Mouse (Mus musculus) CH12.LX (cell line): ENCODE results near the gene Necap1. TPM values are rescaled to one million over a fixed set of nuclear protein-coding genes. Genes with fewer than 3 reads are reported as not detected.

Source experiments
- DNase-seq: peaks from one replicate; pipeline ENCODE4 v3.0.0-alpha.2; 2013; ENCODE audit errors: extremely low read depth
- H3K27ac ChIP-seq: 2 replicates; pipeline ENCODE4 v1.5.1; 2012; ENCODE audit warnings: low read depth, mild to moderate bottlenecking, control low read depth, moderate library complexity; ENCODE audit not compliant: insufficient read depth
- H3K27me3 ChIP-seq: replicated peaks from 2 replicates; pipeline ENCODE3; 2012; ENCODE audit warnings: inconsistent platforms
- H3K36me3 ChIP-seq, 2 experiments: replicated peaks in 1 of 2; 2 replicates each; pipeline versions ENCODE3 to v1.6.1; 2012; ENCODE audit warnings: inconsistent platforms in 1 of 2, low read length in 1 of 2, mild to moderate bottlenecking in 1 of 2, mixed read lengths in 1 of 2, moderate library complexity in 1 of 2; ENCODE audit not compliant: control insufficient read depth in 1 of 2, insufficient read depth in 1 of 2
- H3K4me1 ChIP-seq, 2 experiments: 2 replicates each; pipeline ENCODE4 v1.6.1; 2012; ENCODE audit warnings: inconsistent platforms in 1 of 2, moderate library complexity in 1 of 2; ENCODE audit not compliant: insufficient read depth in 2 of 2, control insufficient read depth in 1 of 2
- H3K4me2 ChIP-seq: 2 replicates; pipeline ENCODE4 v1.6.1; 2012; ENCODE audit warnings: low read depth, mild to moderate bottlenecking, control low read depth; ENCODE audit not compliant: poor library complexity, insufficient read depth, severe bottlenecking
- H3K4me3 ChIP-seq, 3 experiments: fragments of 150-350 bp in 1 of 3; sonication (generic) in 1 of 3; replicated peaks in 1 of 3; 2 replicates each; pipeline versions ENCODE3 to v1.5.1; 2011 to 2012; ENCODE audit warnings: low read depth in 2 of 3, low read length in 2 of 3, mild to moderate bottlenecking in 2 of 3, moderate library complexity in 2 of 3, control low read depth in 1 of 3, improper control_type of control experiment in 1 of 3, inconsistent platforms in 1 of 3, mixed read lengths in 1 of 3; ENCODE audit not compliant: poor library complexity in 1 of 3
- H3K79me2 ChIP-seq: replicated peaks from 2 replicates; pipeline ENCODE4 v1.6.1; 2012; ENCODE audit warnings: mild to moderate bottlenecking, moderate library complexity; ENCODE audit not compliant: control insufficient read depth, poor library complexity, insufficient read depth, severe bottlenecking; ENCODE audit errors: extremely low read depth
- H3K9ac ChIP-seq: 2 replicates; pipeline ENCODE4 v1.6.1; 2012; ENCODE audit warnings: low read depth, mild to moderate bottlenecking, control low read depth, moderate library complexity; ENCODE audit not compliant: insufficient read depth
- H3K9me3 ChIP-seq: replicated peaks from 2 replicates; pipeline ENCODE3; 2012; ENCODE audit warnings: low read length, inconsistent platforms, mixed read lengths
- CHD2 ChIP-seq: IDR thresholded peaks from 2 replicates; pipeline ENCODE4 v1.6.1; 2011; ENCODE audit warnings: low read length, improper control_type of control experiment
- CTCF ChIP-seq, 2 experiments: IDR thresholded peaks in 1 of 2; conservative IDR thresholded peaks in 1 of 2; 2 replicates each; pipeline ENCODE4 v1.5.1; 2011 to 2012; ENCODE audit warnings: low read depth in 2 of 2, low read length in 2 of 2, improper control_type of control experiment in 1 of 2, inconsistent platforms in 1 of 2, mild to moderate bottlenecking in 1 of 2, moderate library complexity in 1 of 2
- HCFC1 ChIP-seq: IDR thresholded peaks from 2 replicates; pipeline ENCODE4 v1.6.1; 2012; ENCODE audit warnings: low read depth, mild to moderate bottlenecking, inconsistent platforms, low read length, improper control_type of control experiment
- JUN ChIP-seq: IDR thresholded peaks from 2 replicates; pipeline ENCODE4 v1.6.1; 2011; ENCODE audit warnings: low read depth, mild to moderate bottlenecking, low read length, improper control_type of control experiment, moderate library complexity; ENCODE audit not compliant: insufficient read depth
- JUND ChIP-seq: conservative IDR thresholded peaks from 2 replicates; pipeline ENCODE4 v1.6.1; 2011; ENCODE audit warnings: low read depth, low read length, improper control_type of control experiment
- MAFK ChIP-seq: IDR thresholded peaks from 2 replicates; pipeline ENCODE4 v1.6.1; 2011; ENCODE audit warnings: low read length, improper control_type of control experiment; ENCODE audit not compliant: insufficient replicate concordance
- MAX ChIP-seq: IDR thresholded peaks from 2 replicates; pipeline ENCODE4 v1.6.1; 2011; ENCODE audit warnings: low read length, improper control_type of control experiment
- MXI1 ChIP-seq: IDR thresholded peaks from 2 replicates; pipeline ENCODE4 v1.6.1; 2011; ENCODE audit warnings: mild to moderate bottlenecking, low read depth, low read length, improper control_type of control experiment
- NELFE ChIP-seq: IDR thresholded peaks from 2 replicates; pipeline ENCODE4 v1.6.1; 2011; ENCODE audit warnings: low read depth, low read length, improper control_type of control experiment
- PAX5 ChIP-seq: IDR thresholded peaks from 2 replicates; pipeline ENCODE4 v1.6.1; 2012; ENCODE audit warnings: low read length, inconsistent platforms, mixed read lengths
- POLR2AphosphoS2 ChIP-seq: IDR thresholded peaks from 2 replicates; pipeline ENCODE4 v1.6.1; 2011; ENCODE audit warnings: low read depth, low read length, improper control_type of control experiment
- RAD21 ChIP-seq: IDR thresholded peaks from 2 replicates; pipeline ENCODE4 v1.6.1; 2011; ENCODE audit warnings: low read depth, mild to moderate bottlenecking, low read length, improper control_type of control experiment, moderate library complexity
- SIN3A ChIP-seq: IDR thresholded peaks from 2 replicates; pipeline ENCODE4 v1.6.1; 2012; ENCODE audit warnings: low read length, improper control_type of control experiment, inconsistent platforms
- SMC3 ChIP-seq: IDR thresholded peaks from 2 replicates; pipeline ENCODE4 v1.6.1; 2011; ENCODE audit warnings: low read depth, low read length, improper control_type of control experiment
- TBP ChIP-seq: conservative IDR thresholded peaks from 2 replicates; pipeline ENCODE4 v1.6.1; 2011; ENCODE audit warnings: low read depth, low read length, improper control_type of control experiment
- TCF12 ChIP-seq: IDR thresholded peaks from 2 replicates; pipeline ENCODE4 v1.6.1; 2014; ENCODE audit warnings: low read depth, mild to moderate bottlenecking, inconsistent platforms, low read length, improper control_type of control experiment
- ZC3H11A ChIP-seq: IDR thresholded peaks from 2 replicates; pipeline ENCODE4 v1.6.1; 2012; ENCODE audit warnings: low read depth, mild to moderate bottlenecking, inconsistent platforms, low read length, improper control_type of control experiment
- ZKSCAN1 ChIP-seq: IDR thresholded peaks from 2 replicates; pipeline ENCODE4 v1.6.1; 2012; ENCODE audit warnings: low read depth, inconsistent platforms, low read length, improper control_type of control experiment, borderline replicate concordance
- ZMIZ1 ChIP-seq: IDR thresholded peaks from 2 replicates; pipeline ENCODE4 v1.6.1; 2012; ENCODE audit warnings: low read depth, mild to moderate bottlenecking, inconsistent platforms, low read length, improper control_type of control experiment
- dilution Hi-C: fragments of 300-500 bp; cut with MboI; formaldehyde crosslinking; loops from 2 replicates; pipeline ENCODE4 v1.14.3; 2020; ENCODE audit warnings: low sequenced_read_pairs; ENCODE audit not compliant: extremely low pct_unique_long_range_greater_than_20kb, extremely low pct_ligation_motif_present
- in situ Hi-C: fragments of 300-500 bp; cut with MboI; formaldehyde crosslinking; loops from 3 replicates; pipeline ENCODE4 v1.14.3; 2019; ENCODE audit warnings: low sequenced_read_pairs, low pct_ligation_motif_present, low pct_unique_long_range_greater_than_20kb, mixed read lengths
- polyA plus RNA-seq: library from polyadenylated mRNA; unstranded; fragments of >175 nt; gene quantifications from 2 replicates; pipeline ENCODE4 v1.2.1, GENCODE M21; 2012; ENCODE audit warnings: low read depth; ENCODE audit not compliant: insufficient read length
- total RNA-seq, 2 experiments: library from RNA; depleted of rRNA; stranded (reverse); fragments of 300-350 nt in 1 of 2; fragments of >200 nt in 1 of 2; gene quantifications; 2 replicates each; pipeline ENCODE4 v1.2.3; 2012 to 2014

The Necap1 gene
- total and polyA plus RNA-seq, 3 experiments: 12.7 to 29.5 (median 26.9) TPM

- no peak overlapping the region for H3K4me2 ChIP-seq
- no peaks in the 10 kb centered on the region for H3K4me1 ChIP-seq
- H3K27me3 ChIP-seq: no peaks in the 10 kb centered on the region
- peak; percentile 100 for TF ChIP-seq RAD21
- peak; percentile 89 to 95 for TF ChIP-seq CTCF (conservative IDR thresholded peaks at IDR 0.05 in 1 of 2, IDR thresholded peaks at IDR 0.05 in 1 of 2; ENCODE audit: low read depth in 2 of 2, low read length in 2 of 2)
- no peak for TF ChIP-seq ZMIZ1
- TF ChIP-seq SMC3: peak; percentile 93
- no peak for TF ChIP-seq TBP
- peak; percentile 44; the same call in 1 of the 2 replicates for TF ChIP-seq SIN3A
- no peak for TF ChIP-seq POLR2AphosphoS2
- no peak for TF ChIP-seq MAX
- peak; percentile 40; the same call in 1 of the 2 replicates for TF ChIP-seq NELFE
- TF ChIP-seq ZC3H11A: peak; percentile 57
- no peak for TF ChIP-seq TCF12
- no peak for TF ChIP-seq JUND
- H3K36me3 ChIP-seq: peaks cover 46 to 74% of the 10 kb centered on the region in 2 experiments
- in situ Hi-C loops (loop anchor here (10.0 kb wide), 3 partner anchors 112 to 362 kb away; no protein-coding TSS in a partner anchor), dilution Hi-C loops (no loop called here)
- DNase-seq: peak; percentile 80
- peaks cover 7% of the 10 kb centered on the region for H3K9me3 ChIP-seq
- no peak overlapping the region for H3K9ac ChIP-seq
- H3K4me3 ChIP-seq: no peak overlapping the region
- no peak overlapping the region for H3K27ac ChIP-seq
- no peaks in the 10 kb centered on the region for H3K79me2 ChIP-seq
Measured at GRCm38 (mm10) chr6:122892442-122893049, 18.3 kb downstream of the Necap1 start.

DNA sequence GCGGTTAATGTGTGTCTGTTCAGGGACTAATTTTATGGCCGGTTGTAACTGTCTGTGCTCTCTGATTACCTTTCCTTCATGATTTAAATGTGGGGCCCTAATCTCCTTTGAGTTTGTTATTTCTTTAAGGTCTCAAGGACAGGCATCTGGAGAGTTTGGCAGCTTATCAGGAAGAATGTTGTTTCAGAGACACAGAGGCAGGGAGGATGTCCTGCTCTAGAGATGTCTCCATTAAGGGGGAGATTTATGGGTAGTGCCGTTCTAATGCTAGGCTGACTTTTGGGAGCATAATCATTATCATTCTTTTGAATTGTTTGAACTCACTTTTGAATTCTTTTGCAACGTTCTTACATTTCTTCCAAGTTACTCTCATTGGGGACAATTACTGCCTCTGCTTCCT, 45.6 kb downstream of the Necap1 start:
- TF ChIP-seq MAFK: no peak
- no peak for TF ChIP-seq MXI1
- TF ChIP-seq MAX: no peak
- TF ChIP-seq ZKSCAN1: no peak
- no peak for TF ChIP-seq CHD2
- TF ChIP-seq PAX5: no peak
- no peak for TF ChIP-seq TBP
- TF ChIP-seq ZMIZ1: no peak
- no peak for TF ChIP-seq SIN3A
- TF ChIP-seq JUN: no peak
- TF ChIP-seq HCFC1: no peak
- no peak for TF ChIP-seq NELFE
- in situ Hi-C loops: no loop called here
- no peak overlapping the region for H3K4me3 ChIP-seq
- H3K9ac ChIP-seq: no peak overlapping the region
- H3K9me3 ChIP-seq: no peaks in the 10 kb centered on the region
- no peaks in the 10 kb centered on the region for H3K79me2 ChIP-seq
- no peak overlapping the region for H3K27ac ChIP-seq
- dilution Hi-C loops: no loop called here
- no peak overlapping the region for H3K4me2 ChIP-seq
- no peaks in the 10 kb centered on the region for H3K36me3 ChIP-seq
- H3K27me3 ChIP-seq: no peaks in the 10 kb centered on the region
- H3K4me1 ChIP-seq: peaks cover 10 to 22% of the 10 kb centered on the region in 2 experiments
- no peak for DNase-seq
